Mouse (Mus musculus) thymus, adult 2 months (tissue): ENCODE measurements around the gene Sv2b. TPM values are rescaled to one million over a fixed set of nuclear protein-coding genes. Genes with fewer than 3 reads are reported as not detected.
"Not testable (repeated sequence)": the region's sequence is repeated elsewhere in the genome, so short reads cannot be mapped to it uniquely, and the experiment has no call there.

Source experiments
- DNase-seq: peaks from one replicate; pipeline ENCODE4 v3.0.0; 2021
- H3K27ac ChIP-seq: fragments of 200-500 bp; 2 replicates; pipeline ENCODE4 v1.5.1; 2012; ENCODE audit warnings: low read length, control low read depth; ENCODE audit not compliant: control insufficient read depth, insufficient read depth
- H3K27me3 ChIP-seq: fragments of 200-500 bp; 2 replicates; pipeline ENCODE4 v1.6.1; 2012; ENCODE audit warnings: mild to moderate bottlenecking, low read length, moderate library complexity, mixed read lengths; ENCODE audit not compliant: control insufficient read depth, insufficient read depth
- H3K36me3 ChIP-seq: fragments of 200-500 bp; 2 replicates; pipeline ENCODE4 v1.6.1; 2012; ENCODE audit warnings: mild to moderate bottlenecking, low read length, moderate library complexity; ENCODE audit not compliant: control insufficient read depth, insufficient read depth
- H3K4me1 ChIP-seq: fragments of 200-500 bp; replicated peaks from 2 replicates; pipeline ENCODE4 v1.6.1; 2012; ENCODE audit warnings: low read length; ENCODE audit not compliant: control insufficient read depth, insufficient read depth
- H3K4me3 ChIP-seq: fragments of 200-500 bp; 2 replicates; pipeline ENCODE4 v1.5.1; 2012; ENCODE audit warnings: mild to moderate bottlenecking, low read length, control low read depth, moderate library complexity; ENCODE audit not compliant: control insufficient read depth, insufficient read depth
- CTCF ChIP-seq: fragments of 200-500 bp; IDR thresholded peaks from 2 replicates; pipeline ENCODE4 v1.5.1; 2012; ENCODE audit warnings: mild to moderate bottlenecking, control low read depth, low read length, moderate library complexity, borderline replicate concordance; ENCODE audit not compliant: control insufficient read depth, poor library complexity, insufficient read depth; ENCODE audit errors: extremely low read depth
- POLR2A ChIP-seq: fragments of 200-500 bp; IDR thresholded peaks from 2 replicates; pipeline ENCODE4 v1.6.1; 2012; ENCODE audit warnings: mild to moderate bottlenecking, low read length, control low read depth, moderate library complexity; ENCODE audit not compliant: control insufficient read depth, poor library complexity, insufficient read depth; ENCODE audit errors: extremely low read depth
- WGBS: fragments of 180-500 bp; shearing (Covaris S2); methylation state at CpG from one replicate; pipeline ENCODE4 v1.1.7; 2018; 5-methylcytosine and 5-hydroxymethylcytosine counted together
- polyA plus RNA-seq: library from polyadenylated mRNA; depleted of rRNA; stranded (reverse); fragments of >200 nt; gene quantifications from 2 replicates; pipeline ENCODE4 v1.2.3, GENCODE M21; 2012

Sv2b gene
- polyA plus RNA-seq, 1 experiment: 0.94 TPM

- no peak overlapping the region for H3K27ac ChIP-seq
- H3K27me3 ChIP-seq: no peaks in the 10 kb centered on the region
- no peak for TF ChIP-seq POLR2A
- TF ChIP-seq CTCF: no peak
- no peaks in the 10 kb centered on the region for H3K36me3 ChIP-seq
- H3K4me1 ChIP-seq: no peaks in the 10 kb centered on the region
- DNase-seq: no peak
- 93% methylated on average over 3 of the region's 3 CpGs for WGBS
- no peak overlapping the region for H3K4me3 ChIP-seq
Measured at GRCm38 (mm10) chr7:75206671-75207070, 102.4 kb downstream of the Sv2b start.

- Histone ChIP-seq H3K36me3 (no peaks in the 10 kb centered on the region), H3K27me3 (no peaks in the 10 kb centered on the region), H3K27ac (no peak overlapping the region), H3K4me1 (no peaks in the 10 kb centered on the region), H3K4me3 (no peak overlapping the region)
- no peak for DNase-seq
- 74% methylated on average over 3 of the region's 3 CpGs for WGBS
- TF ChIP-seq CTCF (no peak), POLR2A (no peak)
Measured at GRCm38 (mm10) chr7:75205386-75205785, 103.7 kb downstream of the Sv2b start.

- DNase-seq, H3K4me1 ChIP-seq, H3K4me3 ChIP-seq, H3K36me3 ChIP-seq, H3K27me3 ChIP-seq, H3K27ac ChIP-seq: not testable (repeated sequence)
- WGBS: 100% methylated on average over 1 of the region's 1 CpGs
Measured at GRCm38 (mm10) chr7:75194919-75195230, 114.2 kb downstream of the Sv2b start.

GRCm38 (mm10) chr7:75194158-75194918 lies 114.7 kb downstream of the Sv2b start:
- no peak for DNase-seq
- Histone ChIP-seq H3K4me3 (no peak overlapping the region), H3K27me3 (no peaks in the 10 kb centered on the region)

GRCm38 (mm10) chr7:75190192-75190591 lies 118.9 kb downstream of the Sv2b start:
- TF ChIP-seq CTCF (no peak), POLR2A (no peak)
- Histone ChIP-seq H3K4me3 (no peak overlapping the region), H3K27ac (no peak overlapping the region), H3K4me1 (no peaks in the 10 kb centered on the region), H3K36me3 (no peaks in the 10 kb centered on the region), H3K27me3 (no peaks in the 10 kb centered on the region)
- DNase-seq: no peak
- WGBS: 15% methylated on average over 3 of the region's 3 CpGs

More at GRCm38 (mm10) chr7:75194158-75194918, 114.7 kb downstream of the Sv2b start:
- TF ChIP-seq CTCF (no peak), POLR2A (no peak)
- H3K36me3 ChIP-seq: no peaks in the 10 kb centered on the region
- H3K4me1 ChIP-seq: no peaks in the 10 kb centered on the region
- H3K27ac ChIP-seq: no peak overlapping the region
- WGBS: 96% methylated on average over 4 of the region's 4 CpGs

GRCm38 (mm10) chr7:75175042-75175441 lies 134.0 kb downstream of the Sv2b start:
- no peak overlapping the region for H3K4me3 ChIP-seq
- no peaks in the 10 kb centered on the region for H3K36me3 ChIP-seq
- H3K27ac ChIP-seq: no peak overlapping the region
- no peak for DNase-seq
- no peaks in the 10 kb centered on the region for H3K27me3 ChIP-seq
- H3K4me1 ChIP-seq: no peaks in the 10 kb centered on the region
- TF ChIP-seq CTCF: no peak
- no peak for TF ChIP-seq POLR2A
- WGBS: 87% methylated on average over 3 of the region's 3 CpGs

- no peak overlapping the region for H3K27ac ChIP-seq
- WGBS: 90% methylated on average over 3 of the region's 3 CpGs
- no peaks in the 10 kb centered on the region for H3K4me1 ChIP-seq
- H3K36me3 ChIP-seq: no peaks in the 10 kb centered on the region
- no peaks in the 10 kb centered on the region for H3K27me3 ChIP-seq
- no peak for DNase-seq
- TF ChIP-seq CTCF (no peak), POLR2A (no peak)
- no peak overlapping the region for H3K4me3 ChIP-seq
Measured at GRCm38 (mm10) chr7:75167481-75167880, 141.6 kb downstream of the Sv2b start.
